Mouse (Mus musculus) forelimb bud, embryonic 11.5 days (tissue): ENCODE results near the gene Zcchc3.

Experiments used
- DNase-seq: peaks from one replicate; pipeline ENCODE4 v3.0.0-alpha.2; 2012; ENCODE audit warnings: low read depth, low spot score

The Zcchc3 gene

GRCm38 (mm10) chr2:152409781-152410180, 5.0 kb downstream of the Zcchc3 start:
- DNase-seq: no peak

- peak; percentile 94 for DNase-seq
Measured at GRCm38 (mm10) chr2:152406126-152406525, 8.7 kb downstream of the Zcchc3 start.

GRCm38 (mm10) chr2:152399122-152399542, 15.7 kb downstream of the Zcchc3 start:
- DNase-seq: no peak

GRCm38 (mm10) chr2:152398691-152399090, 16.1 kb downstream of the Zcchc3 start:
- peak; percentile 97 for DNase-seq

GRCm38 (mm10) chr2:152397680-152398435, 17.0 kb downstream of the Zcchc3 start, which contains the start of gene Sox12:
Gene Sox12 (minus strand): TSS chr2:152398063.
- DNase-seq: peak; percentile 99

- DNase-seq: peak; percentile 67
Measured at GRCm38 (mm10) chr2:152397004-152397589, 17.7 kb downstream of the Zcchc3 start.

GRCm38 (mm10) chr2:152396110-152397003, 18.5 kb downstream of the Zcchc3 start:
- peak; percentile 97 for DNase-seq

GRCm38 (mm10) chr2:152395271-152395920, 19.4 kb downstream of the Zcchc3 start:
- no peak for DNase-seq

- no peak for DNase-seq
Measured at GRCm38 (mm10) chr2:152393225-152394017, 21.4 kb downstream of the Zcchc3 start.

GRCm38 (mm10) chr2:152392786-152393185, 22.0 kb downstream of the Zcchc3 start:
- peak; percentile 68 for DNase-seq

GRCm38 (mm10) chr2:152384191-152384590, 30.6 kb downstream of the Zcchc3 start:
- no peak for DNase-seq

- DNase-seq: no peak
Measured at GRCm38 (mm10) chr2:152376345-152376741, 38.5 kb downstream of the Zcchc3 start, which contains the start of gene Nrsn2. Gene Nrsn2 (minus strand): TSS chr2:152376638.

- DNase-seq: peak; percentile 77
Measured at GRCm38 (mm10) chr2:152375652-152376344, 39.0 kb downstream of the Zcchc3 start.

GRCm38 (mm10) chr2:152373547-152373946, 41.3 kb downstream of the Zcchc3 start:
- no peak for DNase-seq

- no peak for DNase-seq
Measured at GRCm38 (mm10) chr2:152372661-152373060, 42.2 kb downstream of the Zcchc3 start.

- no peak for DNase-seq
Measured at GRCm38 (mm10) chr2:152372104-152372503, 42.7 kb downstream of the Zcchc3 start.

- DNase-seq: peak; percentile 80
Measured at GRCm38 (mm10) chr2:152368532-152369140, 46.2 kb downstream of the Zcchc3 start.

GRCm38 (mm10) chr2:152367917-152368316, 46.9 kb downstream of the Zcchc3 start:
- DNase-seq: no peak
